Mouse (Mus musculus): ENCODE measurements around the gene Nmnat2.

GRCm38 (mm10) chr1:153041046-153041445 is 86.3 kb downstream of the Nmnat2 start:
- no peak for TF ChIP-seq CTCF (IDR thresholded peaks at IDR 0.05; ENCODE audit: low read depth)
- TF ChIP-seq EP300 (optimal IDR thresholded peaks at IDR 0.05): no peak

Data from stomach, postnatal 0 days (tissue).